Mouse (Mus musculus) neural tube, embryonic 14.5 days (tissue): Measurements from ENCODE around the gene Srsf3. TPM values are rescaled to one million over a fixed set of nuclear protein-coding genes. Genes with fewer than 3 reads are reported as not detected.

ENCODE experiments used
- ATAC-seq: fragments of 200-750 bp; cut with Nextera tagmentation; 2 replicates; pipeline ENCODE4 v1.8.0; 2017; ENCODE audit warnings: low read depth, mild to moderate bottlenecking, moderate TSS enrichment, moderate library complexity
- H3K27ac ChIP-seq: fragments of 300-500 bp; sonication (generic); 2 replicates; pipeline ENCODE4 v1.5.1; 2014; ENCODE audit warnings: low read depth, mild to moderate bottlenecking, control low read depth, low read length, moderate library complexity, mixed read lengths
- H3K27me3 ChIP-seq: fragments of 300-500 bp; sonication (generic); 2 replicates; pipeline ENCODE4 v1.6.1; 2014; ENCODE audit warnings: low read length; ENCODE audit not compliant: control insufficient read depth, insufficient read depth
- H3K36me3 ChIP-seq: fragments of 300-500 bp; sonication (generic); 2 replicates; pipeline ENCODE4 v1.6.1; 2014; ENCODE audit warnings: low read length, mixed read lengths; ENCODE audit not compliant: control insufficient read depth, insufficient read depth
- H3K4me1 ChIP-seq: fragments of 300-500 bp; sonication (generic); 2 replicates; pipeline ENCODE4 v1.6.1; 2014; ENCODE audit warnings: low read length; ENCODE audit not compliant: control insufficient read depth, insufficient read depth
- H3K4me2 ChIP-seq: fragments of 300-500 bp; sonication (generic); 2 replicates; pipeline ENCODE4 v1.6.1; 2014; ENCODE audit warnings: mild to moderate bottlenecking, low read depth, low read length, control low read depth
- H3K4me3 ChIP-seq: fragments of 300-500 bp; sonication (generic); 2 replicates; pipeline ENCODE4 v1.5.1; 2014; ENCODE audit warnings: low read depth, low read length, control low read depth, mixed read lengths
- H3K9ac ChIP-seq: fragments of 300-500 bp; sonication (generic); replicated peaks from 2 replicates; pipeline ENCODE4 v1.6.1; 2014; ENCODE audit warnings: low read depth, mild to moderate bottlenecking, control low read depth, low read length, mixed read lengths
- H3K9me3 ChIP-seq: fragments of 300-500 bp; sonication (generic); 2 replicates; pipeline ENCODE4 v1.6.1; 2016; ENCODE audit warnings: low read length; ENCODE audit not compliant: control insufficient read depth
- WGBS: fragments of 180-500 bp; shearing (Covaris S2); extraction: QIAGEN DNeasy Blood & Tissue Kit; methylation state at CpG from one replicate; pipeline ENCODE4 v1.1.7; 2014; 5-methylcytosine and 5-hydroxymethylcytosine counted together
- polyA plus RNA-seq: library from polyadenylated mRNA; unstranded; fragments of >200 nt; fragmentation: Nextera tagmentation; extraction: Ambion mirVana; gene quantifications from 2 replicates; pipeline ENCODE4 v1.2.1, GENCODE M21; 2014

Gene Srsf3
- polyA plus RNA-seq, 1 experiment from 2014 or later, result 423 TPM

DNA sequence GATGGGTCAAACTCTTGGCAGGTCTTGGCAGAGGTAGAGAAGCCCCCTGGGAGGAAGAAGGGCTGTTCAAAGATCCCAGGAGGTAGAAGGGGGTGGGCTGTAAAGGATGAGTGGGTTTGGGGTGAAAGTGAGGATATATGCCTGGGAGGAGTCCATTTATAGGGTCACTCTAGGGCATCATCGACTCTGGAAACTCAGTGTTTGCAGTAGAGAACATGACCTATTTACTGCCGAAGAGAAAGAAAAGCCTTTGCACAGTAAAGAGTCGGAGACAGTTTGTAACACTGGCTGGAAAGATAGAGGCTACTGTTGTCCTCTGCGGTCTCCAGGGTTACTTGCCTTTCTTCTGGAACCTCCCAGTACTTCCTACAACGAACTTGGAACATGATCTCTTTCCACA lies 40.9 kb downstream of the Srsf3 start:
- WGBS, result 27% methylated on average over 5 of the region's 5 CpGs
- peaks cover 3% of the 10 kb centered on the region; the same call in 1 of the 2 replicates for H3K4me1 ChIP-seq
- no peaks in the 10 kb centered on the region for H3K36me3 ChIP-seq
- no peak overlapping the region for H3K9ac ChIP-seq
- ATAC-seq, result no peak
- no peaks in the 10 kb centered on the region for H3K9me3 ChIP-seq
- no peaks in the 10 kb centered on the region for H3K27me3 ChIP-seq
- no peak overlapping the region for H3K4me3 ChIP-seq
- H3K27ac ChIP-seq, result no peak overlapping the region
- no peak overlapping the region for H3K4me2 ChIP-seq

DNA sequence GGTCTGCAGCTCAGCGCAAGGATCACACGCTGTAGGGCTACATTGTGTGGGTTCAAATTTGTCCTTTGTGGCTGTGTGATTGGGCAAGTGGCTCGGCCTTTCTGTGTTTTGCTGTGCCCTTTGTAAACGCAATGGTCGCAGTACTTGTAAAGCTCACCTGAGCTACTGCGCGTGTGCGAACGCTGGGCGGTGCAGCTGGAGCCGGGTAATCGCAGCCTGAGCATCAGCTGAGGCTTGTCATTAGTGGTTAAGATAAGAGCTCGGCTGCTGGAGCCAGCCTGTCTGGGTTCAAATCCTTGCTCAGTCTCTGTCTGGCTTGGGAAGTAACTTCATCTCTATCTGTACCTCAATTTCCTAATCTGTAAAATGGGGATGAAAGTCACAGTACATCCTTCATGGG lies 41.7 kb downstream of the Srsf3 start:
- Histone ChIP-seq H3K4me1 (peaks cover 3% of the 10 kb centered on the region; the same call in 1 of the 2 replicates), H3K36me3 (no peaks in the 10 kb centered on the region), H3K4me2 (no peak overlapping the region), H3K9me3 (no peaks in the 10 kb centered on the region), H3K27me3 (no peaks in the 10 kb centered on the region), H3K4me3 (no peak overlapping the region), H3K9ac (no peak overlapping the region), H3K27ac (no peak overlapping the region)
- WGBS, result 81% methylated on average over 13 of the region's 13 CpGs
- no peak for ATAC-seq

DNA sequence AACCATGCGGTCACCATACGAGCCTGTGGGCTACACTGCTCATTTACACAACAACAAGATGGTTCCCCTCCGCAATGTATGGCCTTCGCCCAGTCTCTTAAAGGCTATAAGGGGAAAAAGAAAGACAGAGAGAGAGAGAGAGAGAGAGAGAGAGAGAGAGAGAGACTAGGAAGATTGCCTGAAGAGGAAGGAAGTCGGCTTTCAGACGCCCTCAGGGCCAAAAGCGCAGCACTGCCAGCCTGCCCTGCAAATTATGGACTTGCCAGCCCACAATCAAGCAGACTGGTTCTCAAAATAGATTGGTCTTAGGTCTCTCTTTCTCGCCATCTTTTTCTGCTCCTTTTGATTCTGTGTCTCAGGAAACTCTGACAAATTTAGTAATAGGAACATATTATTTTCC lies 43.8 kb downstream of the Srsf3 start:
- Histone ChIP-seq H3K4me2 (no peak overlapping the region), H3K36me3 (no peaks in the 10 kb centered on the region), H3K27me3 (no peaks in the 10 kb centered on the region; the same call in 1 of the 2 replicates), H3K9me3 (no peaks in the 10 kb centered on the region), H3K4me1 (peaks cover 6% of the 10 kb centered on the region; the same call in 1 of the 2 replicates), H3K27ac (no peak overlapping the region), H3K4me3 (no peak overlapping the region), H3K9ac (no peak overlapping the region)
- WGBS, result 92% methylated on average over 8 of the region's 8 CpGs
- no peak for ATAC-seq

DNA sequence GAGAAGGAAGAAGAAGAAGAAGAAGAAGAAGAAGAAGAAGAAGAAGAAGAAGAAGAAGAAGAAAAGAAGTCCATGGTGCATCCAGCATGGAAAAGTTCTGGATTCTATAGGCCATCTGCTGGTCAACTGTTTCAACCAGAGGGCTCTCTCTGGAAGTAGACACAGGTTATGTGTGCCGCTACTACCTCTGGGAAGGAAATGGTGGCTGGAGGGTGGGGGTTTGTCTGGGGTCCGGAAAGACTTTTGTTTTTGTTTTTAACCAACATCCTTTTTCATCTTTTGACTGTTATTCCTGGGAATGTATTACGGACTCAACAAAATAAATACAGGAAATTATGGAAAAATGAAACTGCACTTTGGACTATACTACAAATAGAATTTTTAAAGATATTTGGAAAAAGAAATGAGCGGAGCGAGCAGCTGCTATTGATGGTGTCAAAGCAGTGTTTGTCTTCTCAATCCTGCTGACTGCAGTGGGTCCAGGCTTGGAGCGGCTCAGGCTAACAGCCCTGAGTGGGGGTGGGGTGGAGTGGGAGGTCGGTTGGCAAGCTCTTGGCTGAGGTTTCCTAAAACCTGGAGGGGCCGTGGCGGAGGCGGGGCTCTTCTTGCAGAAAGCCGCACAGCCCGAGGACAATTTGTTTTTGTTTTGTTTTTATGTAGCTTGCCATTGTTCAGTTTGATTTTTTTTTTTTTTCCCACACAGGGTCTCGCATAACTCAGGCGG lies 45.5 kb downstream of the Srsf3 start:
- Histone ChIP-seq H3K27ac (no peak overlapping the region; the same call in 1 of the 2 replicates), H3K9me3 (no peaks in the 10 kb centered on the region), H3K4me3 (no peak overlapping the region), H3K27me3 (no peaks in the 10 kb centered on the region; the same call in 1 of the 2 replicates), H3K4me2 (peak overlapping the region; percentile 30; the same call in 1 of the 2 replicates), H3K9ac (no peak overlapping the region), H3K36me3 (no peaks in the 10 kb centered on the region), H3K4me1 (peaks cover 10% of the 10 kb centered on the region; the same call in 1 of the 2 replicates)
- 25% methylated on average over 14 of the region's 14 CpGs for WGBS
- ATAC-seq, result no peak

DNA sequence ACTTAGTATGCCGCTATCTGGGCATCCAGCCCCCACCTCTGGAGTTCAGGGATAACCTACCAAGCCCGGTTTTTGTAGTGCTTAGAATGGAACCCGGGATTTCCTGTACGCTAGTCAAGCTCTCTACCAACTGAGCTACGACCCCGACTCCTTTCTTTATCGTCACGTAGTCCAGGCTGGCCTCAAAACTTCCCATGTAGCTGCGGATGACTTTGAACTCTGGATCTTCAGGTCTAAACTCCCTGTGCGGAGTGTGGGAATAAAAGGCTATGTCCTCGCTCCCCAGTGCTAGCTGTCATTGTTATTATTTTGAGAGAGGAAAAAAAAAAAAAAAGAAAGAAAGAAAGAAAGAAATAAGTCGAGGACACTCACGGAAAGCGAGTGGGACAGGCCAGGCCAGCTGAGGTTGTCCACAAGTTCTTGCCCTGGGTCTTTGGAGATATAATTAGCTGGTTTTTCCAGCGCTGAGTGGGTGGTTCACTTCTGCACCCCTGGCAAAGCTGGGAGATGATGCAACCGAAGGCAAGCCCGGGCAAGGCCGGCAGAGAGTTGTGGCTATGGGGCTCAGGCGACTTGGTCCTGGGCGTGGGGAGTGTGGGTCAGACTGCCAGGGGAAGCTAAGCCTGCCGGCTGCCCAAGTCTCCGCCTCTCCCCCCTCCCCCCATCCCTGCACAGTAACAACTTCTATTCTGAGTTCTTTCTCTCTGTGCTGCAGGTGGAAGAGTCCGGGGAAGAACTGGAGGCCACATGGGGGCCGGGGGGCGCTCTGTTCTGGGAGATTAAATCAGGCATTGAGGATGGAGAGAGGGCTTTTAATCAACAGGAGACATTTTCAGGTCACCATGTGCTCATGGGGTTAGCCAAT lies 46.3 kb downstream of the Srsf3 start:
- Histone ChIP-seq H3K27me3 (no peaks in the 10 kb centered on the region; the same call in 1 of the 2 replicates), H3K9ac (no peak overlapping the region), H3K4me2 (peak overlapping the region; percentile 30; the same call in 1 of the 2 replicates), H3K4me3 (no peak overlapping the region), H3K36me3 (no peaks in the 10 kb centered on the region), H3K9me3 (no peaks in the 10 kb centered on the region), H3K27ac (peak overlapping the region; percentile 57; the same call in 1 of the 2 replicates), H3K4me1 (0 out of 2 replicates have a peak, but pooled peaks cover 8% of the 10 kb centered on the region)
- ATAC-seq, result no peak
- 11% methylated on average over 25 of the region's 25 CpGs for WGBS

DNA sequence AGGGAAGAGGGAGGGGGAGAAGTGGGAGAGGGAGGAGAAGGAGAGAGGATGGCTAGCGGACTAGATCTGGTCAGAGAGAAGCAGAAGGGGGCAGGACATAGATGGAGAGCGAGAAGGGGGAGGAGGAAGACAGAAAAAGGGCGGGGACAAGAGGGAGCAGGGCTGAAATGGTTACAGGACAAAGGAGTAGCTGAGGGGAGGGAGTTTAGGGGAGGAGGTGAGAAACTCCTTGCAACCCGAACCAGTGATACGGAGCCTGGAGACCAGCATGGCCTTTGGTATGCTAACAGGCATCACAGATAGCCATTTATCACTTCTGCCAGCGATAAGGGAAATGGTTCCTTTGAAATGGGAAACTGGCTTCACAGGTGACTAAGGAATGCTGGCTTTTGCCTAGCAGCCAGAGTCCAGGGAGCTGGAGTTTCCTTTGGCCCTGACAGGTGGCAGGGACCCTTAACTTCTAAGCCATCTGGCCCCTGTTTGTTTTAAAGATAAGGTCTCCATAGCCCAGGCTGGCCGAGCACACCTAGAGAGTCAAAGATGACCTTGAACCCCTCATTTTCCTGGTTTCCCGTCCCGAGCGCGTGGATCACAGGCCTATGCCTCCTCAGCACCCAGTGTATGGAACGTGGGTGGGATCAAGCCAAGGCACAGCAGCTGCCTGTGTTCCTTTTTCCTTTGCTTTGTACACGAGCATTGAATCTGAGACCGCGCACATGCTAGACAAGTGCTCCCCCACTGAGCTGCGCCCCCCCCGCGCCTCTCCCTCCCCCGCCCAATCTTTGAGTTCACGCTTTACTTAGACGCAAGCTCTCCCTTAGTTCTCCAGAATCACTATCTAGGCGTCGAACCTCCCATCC lies 48.6 kb downstream of the Srsf3 start:
- Histone ChIP-seq H3K9me3 (no peaks in the 10 kb centered on the region), H3K4me2 (peak overlapping the region; percentile 33; the same call in 1 of the 2 replicates), H3K36me3 (no peaks in the 10 kb centered on the region), H3K27ac (no peak overlapping the region), H3K4me3 (no peak overlapping the region), H3K4me1 (0 out of 2 replicates have a peak, but pooled peaks cover 8% of the 10 kb centered on the region), H3K9ac (no peak overlapping the region), H3K27me3 (no peaks in the 10 kb centered on the region; the same call in 1 of the 2 replicates)
- no peak for ATAC-seq
- WGBS, result 5% methylated on average over 23 of the region's 23 CpGs

DNA sequence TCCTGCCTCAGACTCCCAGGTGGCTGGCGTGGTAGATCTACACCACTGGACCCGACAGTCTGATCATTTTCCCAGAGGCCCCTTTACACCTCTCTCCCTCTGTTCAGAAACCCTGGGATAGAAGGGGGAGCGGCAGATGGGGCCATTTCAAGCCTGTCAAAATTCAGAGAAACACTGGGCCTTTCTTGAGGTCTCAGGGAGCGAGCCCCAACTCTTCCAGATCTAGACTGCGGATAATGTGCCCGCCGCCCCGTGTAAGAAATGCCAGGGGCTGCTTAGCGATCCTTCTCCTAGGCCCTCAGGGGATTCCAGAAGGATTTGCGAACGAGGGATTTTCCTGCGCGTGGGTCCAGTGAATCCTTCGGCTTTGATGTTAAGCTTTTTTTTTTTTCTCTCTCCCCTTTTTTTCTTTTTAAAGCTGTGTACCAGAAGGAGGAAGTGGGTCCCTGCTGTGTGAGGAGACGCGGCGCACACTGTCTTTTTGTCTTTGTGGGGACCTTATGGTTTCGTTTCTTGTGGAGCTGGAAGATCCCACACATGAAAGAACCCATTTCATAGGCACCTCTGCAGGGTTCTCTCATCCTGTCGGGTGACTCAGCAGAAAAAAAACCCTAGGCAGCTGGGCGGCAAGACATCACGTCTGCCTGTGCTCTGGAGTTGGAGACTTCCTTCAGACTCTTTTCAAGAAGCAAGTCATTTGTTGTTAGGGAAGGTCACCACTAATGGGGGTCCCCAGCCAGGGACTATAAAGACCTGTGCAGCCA lies 49.4 kb downstream of the Srsf3 start:
- no peak for ATAC-seq
- 7% methylated on average over 21 of the region's 21 CpGs for WGBS
- H3K9me3 ChIP-seq, result no peaks in the 10 kb centered on the region
- peak overlapping the region; percentile 33; the same call in 1 of the 2 replicates for H3K4me2 ChIP-seq
- no peak overlapping the region for H3K9ac ChIP-seq
- H3K4me1 ChIP-seq, result 0 out of 2 replicates have a peak, but pooled peaks cover 8% of the 10 kb centered on the region
- H3K4me3 ChIP-seq, result peak overlapping the region; percentile 5; the same call in 1 of the 2 replicates
- no peaks in the 10 kb centered on the region; the same call in 1 of the 2 replicates for H3K27me3 ChIP-seq
- H3K27ac ChIP-seq, result no peak overlapping the region
- H3K36me3 ChIP-seq, result no peaks in the 10 kb centered on the region

DNA sequence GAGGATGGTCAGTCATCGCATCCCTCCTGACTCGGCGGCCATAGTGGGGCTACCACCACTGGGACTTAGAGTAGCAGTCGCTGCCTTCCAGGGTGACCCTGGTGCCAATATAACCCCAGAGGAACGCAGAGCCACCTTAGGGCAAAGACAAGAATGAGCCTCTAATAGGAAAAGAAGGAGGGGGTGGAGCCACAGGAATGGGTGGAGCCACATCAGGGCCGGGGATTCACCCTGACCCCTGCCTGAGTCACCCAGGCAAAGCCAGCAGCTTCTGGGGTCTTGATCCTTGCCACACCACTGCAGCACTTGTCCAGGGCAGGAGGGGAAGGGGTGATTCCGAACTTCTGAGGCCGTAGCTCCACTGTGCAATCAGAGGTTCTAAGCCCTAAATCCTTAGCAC lies 51.2 kb downstream of the Srsf3 start:
- no peak overlapping the region for H3K27ac ChIP-seq
- H3K9me3 ChIP-seq, result no peaks in the 10 kb centered on the region
- ATAC-seq, result no peak
- no peaks in the 10 kb centered on the region for H3K36me3 ChIP-seq
- H3K27me3 ChIP-seq, result no peaks in the 10 kb centered on the region; the same call in 1 of the 2 replicates
- H3K9ac ChIP-seq, result no peak overlapping the region
- no peak overlapping the region for H3K4me2 ChIP-seq
- no peak overlapping the region for H3K4me3 ChIP-seq
- 0 out of 2 replicates have a peak, but pooled peaks cover 8% of the 10 kb centered on the region for H3K4me1 ChIP-seq
- 96% methylated on average over 8 of the region's 8 CpGs for WGBS
